Mouse (Mus musculus) heart, adult 18-20 months (tissue): ENCODE measurements around the gene Nol10. TPM values are rescaled to one million over a fixed set of nuclear protein-coding genes. Genes with fewer than 3 reads are reported as not detected.
A peak's percentile ranks its signal among the peaks of the same experiment; 100 is the strongest.

Source experiments
- DNase-seq, 2 experiments: peaks; one replicate each; pipeline ENCODE4 v3.0.0; 2021 to 2022; ENCODE audit warnings: mixed read lengths in 1 of 2
- total RNA-seq, 2 experiments: library from RNA; stranded (reverse); gene quantifications; 2 replicates each; pipeline ENCODE4 v1.2.3; 2021

Nol10 gene
- total RNA-seq, 2 experiments from 2014 or later, result 7.5 to 7.6 TPM

GRCm38 (mm10) chr12:17362316-17362715 is 14.1 kb downstream of the Nol10 start:
- DNase-seq, result no peak

- DNase-seq, result peak; percentile 51 to 63
These were observed 18.7 kb downstream of the Nol10 start for GRCm38 (mm10) chr12:17366981-17367380.

GRCm38 (mm10) chr12:17369111-17369510 is 20.9 kb downstream of the Nol10 start:
- DNase-seq, result no peak

GRCm38 (mm10) chr12:17369551-17370325 is 21.5 kb downstream of the Nol10 start:
- no peak for DNase-seq

GRCm38 (mm10) chr12:17371589-17372235 is 23.5 kb downstream of the Nol10 start:
- DNase-seq, result no peak

- no peak for DNase-seq
These were observed 24.4 kb downstream of the Nol10 start for GRCm38 (mm10) chr12:17372696-17373095.

GRCm38 (mm10) chr12:17373470-17373975 is 25.3 kb downstream of the Nol10 start:
- DNase-seq, result no peak

- DNase-seq, result no peak
These were observed 27.0 kb downstream of the Nol10 start for GRCm38 (mm10) chr12:17375243-17375642.

- no peak for DNase-seq
These were observed 28.3 kb downstream of the Nol10 start for GRCm38 (mm10) chr12:17376521-17376920.

- no peak for DNase-seq
These were observed 32.7 kb downstream of the Nol10 start for GRCm38 (mm10) chr12:17380991-17381390.

- no peak for DNase-seq
These were observed 34.5 kb downstream of the Nol10 start for GRCm38 (mm10) chr12:17382759-17383158.

- no peak for DNase-seq
These were observed 38.6 kb downstream of the Nol10 start for GRCm38 (mm10) chr12:17386896-17387295.

GRCm38 (mm10) chr12:17387332-17388135 is 39.3 kb downstream of the Nol10 start:
- no peak for DNase-seq

- DNase-seq, result no peak
These were observed 39.8 kb downstream of the Nol10 start for GRCm38 (mm10) chr12:17388136-17388437.

GRCm38 (mm10) chr12:17390036-17390435 is 41.8 kb downstream of the Nol10 start:
- DNase-seq, result no peak

GRCm38 (mm10) chr12:17390510-17390909 is 42.3 kb downstream of the Nol10 start:
- DNase-seq, result peak; percentile 10 to 16

GRCm38 (mm10) chr12:17393148-17393547 is 44.9 kb downstream of the Nol10 start:
- DNase-seq, result no peak

GRCm38 (mm10) chr12:17397150-17397549 is 48.9 kb downstream of the Nol10 start:
- no peak for DNase-seq

GRCm38 (mm10) chr12:17401419-17401818 is 53.2 kb downstream of the Nol10 start:
- DNase-seq, result no peak

- DNase-seq, result no peak
These were observed 53.9 kb downstream of the Nol10 start for GRCm38 (mm10) chr12:17402116-17402515.

GRCm38 (mm10) chr12:17403998-17404397 is 55.7 kb downstream of the Nol10 start:
- no peak for DNase-seq

GRCm38 (mm10) chr12:17406825-17407224 is 58.6 kb downstream of the Nol10 start:
- DNase-seq, result no peak

- DNase-seq, result no peak
These were observed 60.1 kb downstream of the Nol10 start for GRCm38 (mm10) chr12:17408312-17408711.
